Mouse (Mus musculus) embryonic facial prominence, embryonic 15.5 days (tissue): ENCODE measurements around the gene Nmu. TPM values are rescaled to one million over a fixed set of nuclear protein-coding genes. Genes with fewer than 3 reads are reported as not detected.

Experiments
- ATAC-seq: fragments of 200-750 bp; cut with Nextera tagmentation; 2 replicates; pipeline ENCODE4 v1.8.0; 2017; ENCODE audit warnings: low read depth, moderate TSS enrichment; ENCODE audit not compliant: insufficient number of reproducible peaks, low FRiP score, low TSS enrichment
- H3K27ac ChIP-seq: fragments of 300-500 bp; sonication (generic); replicated peaks from 2 replicates; pipeline ENCODE4 v1.5.1; 2015; ENCODE audit warnings: mild to moderate bottlenecking, inconsistent platforms
- H3K27me3 ChIP-seq: fragments of 300-500 bp; sonication (generic); 2 replicates; pipeline ENCODE4 v1.6.1; 2015; ENCODE audit warnings: inconsistent platforms
- H3K36me3 ChIP-seq: fragments of 300-500 bp; sonication (generic); 2 replicates; pipeline ENCODE4 v1.6.1; 2015; ENCODE audit warnings: mild to moderate bottlenecking, inconsistent platforms
- H3K4me1 ChIP-seq: fragments of 300-500 bp; sonication (generic); 2 replicates; pipeline ENCODE4 v1.6.1; 2015; ENCODE audit warnings: inconsistent platforms
- H3K4me2 ChIP-seq: fragments of 300-500 bp; sonication (generic); replicated peaks from 2 replicates; pipeline ENCODE4 v1.6.1; 2015; ENCODE audit warnings: mild to moderate bottlenecking, inconsistent platforms
- H3K4me3 ChIP-seq: fragments of 300-500 bp; sonication (generic); replicated peaks from 2 replicates; pipeline ENCODE4 v1.5.1; 2015; ENCODE audit warnings: mild to moderate bottlenecking, inconsistent platforms
- H3K9ac ChIP-seq: fragments of 300-500 bp; sonication (generic); 2 replicates; pipeline ENCODE4 v1.6.1; 2015; ENCODE audit warnings: inconsistent platforms
- H3K9me3 ChIP-seq: fragments of 300-500 bp; sonication (generic); replicated peaks from 2 replicates; pipeline ENCODE4 v1.6.1; 2016; ENCODE audit warnings: inconsistent platforms
- WGBS: fragments of 180-500 bp; shearing (Covaris S2); methylation state at CpG from one replicate; pipeline ENCODE4 v1.1.7; 2015; 5-methylcytosine and 5-hydroxymethylcytosine counted together
- polyA plus RNA-seq: library from polyadenylated mRNA; unstranded; fragments of >200 nt; fragmentation: Nextera tagmentation; extraction: Ambion mirVana; gene quantifications from 2 replicates; pipeline ENCODE4 v1.2.1, GENCODE M21; 2015

The Nmu gene
- 0.42 and 0.61 TPM in 2 replicates for polyA plus RNA-seq

DNA sequence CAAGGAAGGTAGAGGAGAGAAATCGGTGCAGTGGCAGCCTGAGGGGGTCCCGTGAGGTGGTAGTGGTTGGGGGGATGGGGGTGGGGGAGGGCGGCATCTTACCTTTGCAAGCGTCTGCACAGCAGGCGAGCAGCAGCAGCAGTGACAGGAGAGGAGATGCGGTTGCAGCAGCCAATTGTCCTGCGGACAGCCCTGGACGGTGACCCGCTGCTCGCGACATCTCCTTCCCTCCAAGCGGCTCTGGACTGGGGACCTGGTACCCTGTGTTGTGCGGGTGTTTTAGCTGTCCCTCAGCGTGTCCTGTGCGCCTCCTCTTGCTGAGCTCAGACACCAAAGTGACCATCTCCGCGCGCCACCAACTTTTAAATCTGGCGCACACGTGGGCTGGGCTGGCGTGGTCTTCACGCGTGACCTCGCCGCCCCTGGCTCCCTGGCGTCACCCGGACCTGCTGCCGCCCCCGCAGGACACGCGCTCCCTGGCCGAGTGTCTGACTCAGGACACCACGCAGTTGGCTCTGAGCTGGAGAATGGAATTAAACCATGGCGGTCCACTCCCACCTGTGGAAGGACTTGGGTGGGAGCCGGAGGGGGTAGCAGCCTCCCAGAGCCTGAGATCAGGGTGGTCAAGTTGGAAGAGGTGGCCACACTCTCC lies at the start of gene Nmu:
Gene Nmu (minus strand): TSS at position 336 of the 652 bp plus-strand sequence.
- H3K27ac ChIP-seq, result no peak within 1 kb of the TSS
- no peaks in the 10 kb centered on the region for H3K36me3 ChIP-seq
- H3K4me1 ChIP-seq, result peaks cover 15% of the 10 kb centered on the region
- WGBS, result 4% methylated on average over 35 of the region's 35 CpGs
- H3K27me3 ChIP-seq, result peaks cover 22% of the 10 kb centered on the region
- H3K9me3 ChIP-seq, result no peaks in the 10 kb centered on the region
- ATAC-seq, result no peak
- H3K4me2 ChIP-seq, result peak within 1 kb of the TSS; percentile 51
- no peak within 1 kb of the TSS for H3K9ac ChIP-seq
- peak within 1 kb of the TSS; percentile 26 for H3K4me3 ChIP-seq

DNA sequence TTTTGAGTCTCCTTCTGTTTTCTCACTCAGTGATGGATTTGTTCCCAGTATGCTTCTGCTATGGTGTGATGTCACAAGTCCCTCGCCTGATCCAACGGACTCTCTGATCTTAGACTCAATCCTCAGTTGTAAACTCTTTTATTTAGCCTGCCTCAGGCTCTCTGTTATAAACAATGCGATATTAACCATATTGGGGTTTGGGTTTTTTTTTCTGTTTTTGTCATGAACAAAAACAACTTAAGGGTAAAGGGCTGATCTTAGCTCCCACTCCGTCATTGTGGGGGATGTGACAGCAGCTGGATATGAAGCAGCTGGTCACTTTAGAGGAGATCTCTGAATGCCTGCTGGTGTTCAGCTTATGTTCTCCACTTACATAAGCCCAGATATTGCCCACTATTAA lies 48.1 kb upstream of the Nmu start:
- Histone ChIP-seq H3K27me3 (no peaks in the 10 kb centered on the region), H3K27ac (no peak overlapping the region), H3K36me3 (no peaks in the 10 kb centered on the region), H3K9ac (no peak overlapping the region), H3K4me1 (no peaks in the 10 kb centered on the region), H3K9me3 (no peaks in the 10 kb centered on the region), H3K4me3 (no peak overlapping the region), H3K4me2 (no peak overlapping the region)
- WGBS, result 69% methylated on average over 4 of the region's 4 CpGs
- ATAC-seq, result no peak

DNA sequence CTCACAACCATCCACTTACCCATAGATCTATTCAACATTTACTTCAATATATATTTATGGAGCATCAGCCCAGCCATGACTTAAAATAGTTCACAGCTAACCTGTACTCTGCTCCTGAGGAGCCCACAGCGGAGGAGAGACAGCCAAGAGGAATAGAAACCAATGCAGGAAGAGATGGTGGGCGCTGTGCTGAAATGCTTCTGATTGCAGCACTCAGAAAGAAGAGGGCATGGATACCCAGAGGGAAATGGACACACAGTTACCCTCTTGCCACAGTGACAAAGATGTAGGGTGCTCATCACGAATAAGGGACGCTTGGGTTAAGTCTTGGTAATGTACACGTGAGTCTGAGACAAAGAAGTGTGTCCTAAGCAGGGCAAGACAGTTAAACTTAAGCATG lies 30.8 kb upstream of the Nmu start:
- Histone ChIP-seq H3K4me2 (no peak overlapping the region), H3K36me3 (no peaks in the 10 kb centered on the region), H3K9ac (no peak overlapping the region), H3K4me1 (no peaks in the 10 kb centered on the region), H3K27ac (no peak overlapping the region), H3K9me3 (no peaks in the 10 kb centered on the region), H3K27me3 (no peaks in the 10 kb centered on the region), H3K4me3 (no peak overlapping the region)
- 84% methylated on average over 5 of the region's 5 CpGs for WGBS
- ATAC-seq, result no peak

DNA sequence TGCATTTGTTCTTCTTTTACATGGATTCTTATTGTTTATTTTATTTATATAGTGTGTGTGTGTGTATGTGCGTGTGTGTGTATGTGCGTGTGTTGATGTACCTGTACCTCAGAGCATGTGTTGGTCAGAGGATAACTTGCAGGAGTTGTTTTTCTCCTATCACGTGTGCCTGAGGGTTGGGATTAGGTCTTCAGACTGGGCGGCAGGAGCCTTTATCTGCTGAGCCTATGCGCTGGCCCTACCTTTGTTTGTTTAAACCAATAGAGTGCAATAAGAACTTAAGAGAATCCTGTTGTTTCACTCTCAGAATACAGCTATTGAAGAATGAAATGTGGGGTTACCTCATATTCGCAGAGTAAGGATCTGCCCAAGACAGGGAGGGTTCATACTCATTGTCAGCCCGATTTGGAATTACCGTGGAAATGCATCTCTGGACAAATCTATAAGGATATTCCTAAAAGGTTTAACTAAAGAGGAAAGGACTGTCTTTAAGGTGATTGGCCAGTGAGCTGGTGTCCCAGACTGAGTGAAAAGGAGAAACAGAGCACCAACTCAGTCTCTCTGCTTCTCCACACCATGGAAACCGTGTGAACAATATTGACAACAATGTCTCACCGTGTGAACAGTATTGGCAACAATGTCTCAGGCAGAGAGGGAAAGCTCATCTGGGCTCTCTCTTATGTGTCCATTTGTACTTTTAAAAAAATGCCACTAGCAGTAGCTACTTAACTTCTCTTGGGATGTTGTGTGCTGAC lies 25.6 kb upstream of the Nmu start:
- H3K36me3 ChIP-seq, result no peaks in the 10 kb centered on the region
- H3K4me3 ChIP-seq, result no peak overlapping the region
- H3K27ac ChIP-seq, result no peak overlapping the region
- WGBS, result 80% methylated on average over 10 of the region's 10 CpGs
- no peaks in the 10 kb centered on the region for H3K4me1 ChIP-seq
- no peaks in the 10 kb centered on the region for H3K27me3 ChIP-seq
- H3K9me3 ChIP-seq, result no peaks in the 10 kb centered on the region
- H3K4me2 ChIP-seq, result no peak overlapping the region
- no peak overlapping the region for H3K9ac ChIP-seq
- ATAC-seq, result no peak

DNA sequence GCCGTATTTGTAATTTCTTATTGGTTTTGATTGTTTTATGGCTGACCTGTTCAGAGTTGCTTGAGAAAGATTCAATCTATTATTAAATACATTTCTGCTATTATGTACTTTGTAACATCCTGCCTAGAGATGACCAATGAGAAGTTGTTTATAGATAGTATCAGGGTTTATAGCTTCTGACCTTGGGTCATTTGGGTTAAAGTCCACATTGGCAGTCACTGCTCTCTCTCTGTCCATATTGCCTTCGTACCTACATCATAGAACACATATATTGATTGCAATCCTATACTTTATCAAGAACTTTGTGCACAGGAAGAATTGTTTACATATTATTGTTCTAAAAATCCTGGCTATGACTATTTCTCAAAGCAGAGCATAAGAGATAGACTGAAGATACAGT lies 24.9 kb upstream of the Nmu start:
- Histone ChIP-seq H3K27me3 (no peaks in the 10 kb centered on the region), H3K4me3 (no peak overlapping the region), H3K27ac (no peak overlapping the region), H3K4me1 (no peaks in the 10 kb centered on the region), H3K4me2 (no peak overlapping the region), H3K36me3 (no peaks in the 10 kb centered on the region), H3K9ac (no peak overlapping the region), H3K9me3 (no peaks in the 10 kb centered on the region)
- 86% methylated on average over 2 of the region's 2 CpGs for WGBS
- ATAC-seq, result no peak

DNA sequence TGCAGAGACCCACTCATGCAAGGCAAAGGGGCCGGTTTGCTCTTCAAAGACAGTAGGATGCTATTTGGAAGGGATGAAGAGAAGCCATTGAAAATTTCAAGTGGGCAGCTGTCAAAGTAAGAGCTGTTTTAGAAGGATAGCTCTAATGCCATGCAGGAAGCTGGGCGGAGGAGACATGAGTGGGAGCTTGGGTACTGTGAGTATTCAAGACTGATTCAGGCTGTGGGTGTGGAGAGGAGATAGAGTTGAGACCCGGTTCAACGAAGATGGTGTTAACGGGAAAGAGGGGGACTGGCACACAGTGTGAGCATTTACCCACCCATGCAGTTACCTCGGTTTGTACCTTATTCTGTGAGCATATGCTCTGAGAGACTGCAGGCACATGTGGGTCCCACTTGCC lies 20.1 kb upstream of the Nmu start:
- no peak for ATAC-seq
- Histone ChIP-seq H3K9ac (no peak overlapping the region), H3K4me3 (no peak overlapping the region), H3K27me3 (no peaks in the 10 kb centered on the region), H3K9me3 (no peaks in the 10 kb centered on the region), H3K4me2 (no peak overlapping the region), H3K27ac (no peak overlapping the region), H3K36me3 (no peaks in the 10 kb centered on the region), H3K4me1 (no peaks in the 10 kb centered on the region)
- 80% methylated on average over 6 of the region's 6 CpGs for WGBS

DNA sequence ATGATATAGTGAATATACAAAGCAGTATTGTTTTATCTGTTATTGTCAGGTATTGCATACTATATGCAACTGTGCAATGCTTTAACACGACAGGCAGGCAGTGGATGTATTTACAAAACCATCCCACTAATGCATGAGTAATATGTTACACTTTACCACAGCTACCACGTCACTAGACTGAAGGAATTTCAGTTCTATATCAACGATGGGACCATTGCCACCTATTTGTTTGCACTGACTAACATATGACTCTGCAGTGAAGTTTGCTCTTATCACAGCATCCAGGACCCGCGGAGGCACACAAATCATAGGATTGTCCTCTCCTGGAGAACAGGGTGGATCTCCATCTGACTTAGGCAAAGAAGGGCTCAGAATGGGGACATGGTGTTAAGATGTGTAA lies 18.2 kb upstream of the Nmu start:
- H3K9ac ChIP-seq, result no peak overlapping the region
- no peak for ATAC-seq
- WGBS, result 78% methylated on average over 5 of the region's 5 CpGs

DNA sequence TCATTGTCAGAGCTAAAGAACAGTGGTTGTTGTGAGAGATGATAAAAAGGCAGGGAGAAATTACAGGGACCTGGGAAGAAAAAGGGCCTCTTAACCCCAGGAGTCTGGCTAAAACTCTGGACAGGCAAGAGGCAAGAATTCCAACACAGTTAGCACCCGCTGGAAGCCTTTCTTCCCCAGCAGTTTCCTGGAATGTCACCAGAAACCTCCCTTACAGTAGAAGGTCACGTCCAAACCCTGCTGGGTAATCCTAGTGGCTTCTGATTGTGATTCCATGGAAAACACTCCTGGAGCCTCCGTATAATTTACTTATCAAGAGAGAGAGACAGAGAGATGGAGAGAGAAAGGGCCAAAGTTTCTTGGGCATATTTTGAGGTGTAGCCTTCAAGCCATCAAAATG lies 15.6 kb upstream of the Nmu start:
- 42% methylated on average over 3 of the region's 3 CpGs for WGBS
- Histone ChIP-seq H3K9me3 (no peaks in the 10 kb centered on the region), H3K4me1 (no peaks in the 10 kb centered on the region), H3K4me2 (no peak overlapping the region), H3K27ac (no peak overlapping the region), H3K9ac (no peak overlapping the region), H3K27me3 (no peaks in the 10 kb centered on the region), H3K4me3 (no peak overlapping the region), H3K36me3 (no peaks in the 10 kb centered on the region)
- ATAC-seq, result no peak

More for the DNA sequence above, 18.2 kb upstream of the Nmu start:
- no peak overlapping the region for H3K4me2 ChIP-seq
- H3K36me3 ChIP-seq, result no peaks in the 10 kb centered on the region
- no peaks in the 10 kb centered on the region for H3K4me1 ChIP-seq
- H3K9me3 ChIP-seq, result no peaks in the 10 kb centered on the region
- no peak overlapping the region for H3K4me3 ChIP-seq
- no peak overlapping the region for H3K27ac ChIP-seq
- H3K27me3 ChIP-seq, result no peaks in the 10 kb centered on the region

DNA sequence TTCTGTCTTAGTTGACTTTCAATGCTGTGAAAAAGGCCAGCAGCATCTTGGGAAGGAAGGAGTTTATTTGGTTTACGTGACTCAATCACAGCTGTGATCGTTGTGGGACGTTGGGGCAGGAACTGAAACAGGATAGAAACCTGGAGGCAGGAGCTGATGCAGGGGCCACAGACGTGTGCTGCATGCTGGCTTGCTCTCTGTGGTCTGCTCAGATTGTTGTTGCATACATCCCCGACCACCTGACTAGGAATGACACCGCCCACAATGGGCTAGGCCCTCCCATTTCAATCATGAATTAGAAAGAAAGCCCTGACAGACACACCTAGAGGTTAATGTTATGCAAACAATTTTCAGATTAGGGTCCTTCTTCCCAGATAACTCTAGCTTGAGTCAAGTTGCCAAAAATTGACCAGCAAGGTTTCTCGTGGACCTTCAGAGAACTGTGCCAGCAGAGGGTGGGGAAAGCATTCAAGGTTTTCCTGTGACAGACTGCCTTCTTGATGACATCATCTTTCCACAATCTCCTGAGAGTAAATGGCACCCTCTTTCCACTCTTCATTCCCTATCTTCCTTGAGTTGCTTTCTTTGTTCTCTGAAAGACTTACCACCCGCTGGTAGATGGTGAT lies 5.7 kb upstream of the Nmu start:
- H3K27me3 ChIP-seq, result peaks cover 9% of the 10 kb centered on the region
- WGBS, result 75% methylated on average over 8 of the region's 8 CpGs
- H3K4me3 ChIP-seq, result no peak overlapping the region
- H3K9ac ChIP-seq, result no peak overlapping the region
- H3K4me2 ChIP-seq, result no peak overlapping the region
- no peak for ATAC-seq
- no peak overlapping the region for H3K27ac ChIP-seq
- H3K4me1 ChIP-seq, result peaks cover under 1% of the 10 kb centered on the region; the same call in 1 of the 2 replicates
- H3K9me3 ChIP-seq, result no peaks in the 10 kb centered on the region
- no peaks in the 10 kb centered on the region for H3K36me3 ChIP-seq

DNA sequence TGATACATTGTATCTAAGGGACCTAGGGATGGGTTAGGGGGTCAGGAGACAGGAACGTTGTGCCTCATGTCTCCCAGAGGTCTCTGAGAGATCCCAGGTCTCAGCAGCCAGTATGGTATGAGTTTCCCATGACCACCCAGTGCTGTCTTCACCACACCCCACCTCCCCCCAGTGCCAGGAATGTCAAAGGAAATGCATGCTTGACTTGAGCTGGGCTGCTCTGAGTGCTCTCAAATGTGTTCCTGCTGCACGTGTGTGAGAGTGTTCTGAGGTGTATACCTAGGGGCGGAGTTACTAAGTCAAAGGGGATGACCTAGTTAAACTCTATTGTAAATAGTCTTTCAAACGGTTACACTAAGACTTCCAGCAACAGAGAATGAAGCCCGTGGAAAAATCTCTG lies 1.8 kb upstream of the Nmu start:
- Histone ChIP-seq H3K9ac (no peak overlapping the region), H3K27ac (no peak overlapping the region), H3K4me2 (no peak overlapping the region), H3K4me1 (peaks cover 15% of the 10 kb centered on the region), H3K9me3 (no peaks in the 10 kb centered on the region), H3K4me3 (no peak overlapping the region), H3K36me3 (no peaks in the 10 kb centered on the region), H3K27me3 (peaks cover 22% of the 10 kb centered on the region)
- 54% methylated on average over 5 of the region's 5 CpGs for WGBS
- ATAC-seq, result no peak

DNA sequence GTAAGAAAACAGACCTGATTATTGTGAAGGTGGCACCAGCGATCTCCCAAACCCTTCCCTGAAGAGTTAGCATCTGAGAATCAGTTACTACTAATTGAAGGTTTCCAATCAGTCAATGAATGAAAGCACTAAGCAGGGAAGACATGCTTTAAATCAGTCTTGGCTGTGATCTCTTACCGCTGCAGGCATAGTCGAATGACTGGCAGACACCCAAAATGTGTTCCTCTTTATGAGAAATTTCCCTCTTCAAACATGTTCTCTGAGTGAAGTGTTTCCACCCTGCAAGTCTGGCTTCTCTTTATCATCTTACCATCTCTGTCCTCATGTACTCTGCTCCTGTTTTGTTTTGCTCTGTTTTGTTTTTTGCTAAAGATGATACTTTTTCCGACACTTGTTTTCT lies 2.8 kb downstream of the Nmu start:
- 49% methylated on average over 4 of the region's 4 CpGs for WGBS
- Histone ChIP-seq H3K4me3 (no peak overlapping the region), H3K27me3 (peaks cover 22% of the 10 kb centered on the region), H3K4me1 (peaks cover 15% of the 10 kb centered on the region), H3K4me2 (no peak overlapping the region), H3K9ac (no peak overlapping the region), H3K27ac (no peak overlapping the region), H3K9me3 (no peaks in the 10 kb centered on the region), H3K36me3 (no peaks in the 10 kb centered on the region)
- ATAC-seq, result no peak
